Mouse (Mus musculus) left cerebral cortex, adult 2 months (tissue): ENCODE results near the gene Ipo8. TPM values are rescaled to one million over a fixed set of nuclear protein-coding genes. Genes with fewer than 3 reads are reported as not detected.
A peak's percentile ranks its signal among the peaks of the same experiment; 100 is the strongest.

Experiments used
- DNase-seq, 2 experiments: peaks; one replicate each; pipeline ENCODE4 v3.0.0; 2021 to 2022; ENCODE audit warnings: low spot score in 2 of 2, mixed read lengths in 1 of 2; ENCODE audit errors: extremely low spot score in 1 of 2
- H3K27ac ChIP-seq: fragments of 200-600 bp; 2 replicates; pipeline ENCODE4 v1.8.1; 2022
- H3K4me3 ChIP-seq: fragments of 200-600 bp; 2 replicates; pipeline ENCODE4 v1.8.1; 2022
- CTCF ChIP-seq: fragments of 200-600 bp; IDR thresholded peaks from 2 replicates; pipeline ENCODE4 v1.8.1; 2022; ENCODE audit warnings: antibody characterized with exemption, mild to moderate bottlenecking, moderate library complexity
- intact Hi-C: fragments of 180-260 bp; cut with DNase I; formaldehyde crosslinking; loops from one replicate; pipeline ENCODE4 v1.15.1; 2025
- long read RNA-seq, 2 experiments: library from polyadenylated mRNA; stranded (forward); transcript quantifications; one replicate each; pipeline ENCODE4 v2.0.0; 2021; ENCODE audit warnings: borderline mapping rate in 2 of 2
- total RNA-seq, 2 experiments: library from RNA; stranded (reverse); gene quantifications; 2 replicates each; pipeline ENCODE4 v1.2.3; 2021

Ipo8 gene
- 10 to 100 TPM; 47.7 to 47.9 TPM for total RNA-seq
- long read RNA-seq, experiment 1, full-length matches to known transcripts = 25 of 43 reads
- long read RNA-seq, experiment 1, partial matches to known transcripts = 8 of 43 reads
- long read RNA-seq, experiment 1, other reads (novel, unspliced or antisense) = 10 of 43 reads
- long read RNA-seq, experiment 2, full-length matches to known transcripts = 20 of 38 reads
- long read RNA-seq, experiment 2, partial matches to known transcripts = 6 of 38 reads
- long read RNA-seq, experiment 2, other reads (novel, unspliced or antisense) = 12 of 38 reads

DNA sequence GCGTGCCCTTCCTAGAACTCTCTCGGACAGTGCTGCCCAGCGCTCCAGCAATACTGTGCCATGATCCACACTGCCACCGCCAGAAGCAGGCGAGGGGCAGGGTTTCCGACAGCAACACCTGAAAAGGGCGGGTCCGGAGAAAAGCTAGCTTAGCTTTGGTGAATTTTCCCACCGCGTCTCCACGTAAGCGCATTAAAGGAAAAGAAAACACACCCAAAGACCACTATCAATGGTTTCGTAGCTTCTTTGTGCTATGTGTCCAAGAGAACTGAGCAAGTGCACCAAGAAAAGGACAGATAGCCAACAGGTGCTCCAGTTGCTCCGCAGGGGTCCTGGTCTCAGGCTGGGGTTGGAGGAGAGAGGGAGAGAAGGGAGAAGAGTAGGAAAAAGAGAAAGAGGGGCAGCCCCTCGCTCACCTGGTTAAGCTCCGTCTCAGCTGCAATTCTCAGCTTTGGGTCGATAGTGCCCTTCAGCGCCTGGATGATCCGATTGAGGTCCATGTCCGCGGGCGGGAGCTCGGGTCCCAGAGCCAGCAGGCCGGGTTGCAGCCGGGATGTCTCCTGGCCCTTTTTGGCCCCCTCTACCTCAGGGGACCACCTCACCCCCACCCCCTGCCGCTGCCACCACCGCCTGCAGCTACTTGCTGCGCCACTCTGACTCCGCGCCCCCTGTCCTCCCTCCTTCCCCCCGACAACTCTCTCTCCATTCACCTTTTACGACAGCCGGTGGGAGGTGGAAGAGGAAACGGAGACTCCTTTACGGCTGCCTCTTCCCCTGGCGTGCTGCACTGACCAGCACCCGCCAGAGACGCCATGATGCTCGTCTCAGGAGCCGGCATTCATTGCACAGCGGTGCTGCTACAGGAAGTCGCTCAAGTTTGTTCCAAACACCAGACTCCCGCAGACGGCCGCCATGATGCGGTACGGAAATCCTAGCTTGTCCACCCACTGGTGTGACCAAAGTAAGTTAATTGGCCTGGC is at the start of gene Ipo8:
Ipo8 (minus strand) TSS at position 720 of the 980 bp plus-strand sequence.
- TF ChIP-seq CTCF = peak; percentile 4
- intact Hi-C loops = loop anchor here (1.0 to 5.0 kb wide), 3 partner anchors 65 to 618 kb away; partner anchors contain the start of genes Caprin2, Dennd5b and Ergic2
- peak; percentile 91 to 93 for DNase-seq
- peak within 1 kb of the TSS; percentile 97 for H3K4me3 ChIP-seq
- H3K27ac ChIP-seq = peak within 1 kb of the TSS; percentile 76

DNA sequence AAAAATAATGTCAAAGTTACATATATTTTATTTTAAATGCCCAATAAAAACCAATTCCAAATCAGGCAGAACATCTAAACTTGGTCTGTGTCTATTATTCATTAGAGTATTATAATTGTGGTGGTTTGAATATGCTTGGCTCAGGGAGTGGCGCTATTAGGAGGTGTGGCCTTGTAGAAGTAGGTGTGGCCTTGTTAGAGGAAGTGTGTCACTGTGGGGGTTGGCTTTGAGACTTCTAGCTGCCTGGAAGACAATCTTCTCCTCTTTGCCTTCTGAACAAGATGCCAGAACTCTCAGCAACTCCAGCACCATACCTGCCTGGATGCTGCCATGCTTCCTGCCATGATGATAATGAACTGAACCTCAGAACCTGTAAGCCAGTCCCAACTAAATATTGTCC is 42.6 kb upstream of the Ipo8 start:
- TF ChIP-seq CTCF = no peak
- no peak overlapping the region for H3K4me3 ChIP-seq

DNA sequence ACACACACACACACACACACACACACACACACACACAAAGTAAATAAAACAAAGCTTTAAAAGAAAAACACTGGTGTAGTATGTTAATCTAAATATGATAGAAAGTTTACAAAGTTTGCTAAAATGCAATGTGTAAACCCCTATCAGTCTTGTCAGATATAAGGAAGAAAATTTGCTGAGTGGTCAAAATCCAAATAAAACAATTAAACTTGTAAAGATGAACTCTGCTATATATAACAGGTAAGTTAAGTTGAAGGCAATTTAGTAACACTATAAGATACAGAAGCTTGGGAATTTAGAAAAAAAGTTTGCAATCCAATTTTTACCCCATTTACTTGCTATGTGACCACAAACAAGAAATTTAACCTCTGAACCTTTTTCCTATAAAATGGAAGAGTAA is 14.4 kb upstream of the Ipo8 start:
- DNase-seq = no peak
- TF ChIP-seq CTCF = no peak
- intact Hi-C loops = no loop called here
- Histone ChIP-seq H3K27ac (no peak overlapping the region), H3K4me3 (no peak overlapping the region)

More for the DNA sequence above, 42.6 kb upstream of the Ipo8 start:
- intact Hi-C loops = no loop called here
- no peak for DNase-seq
- H3K27ac ChIP-seq = no peak overlapping the region

DNA sequence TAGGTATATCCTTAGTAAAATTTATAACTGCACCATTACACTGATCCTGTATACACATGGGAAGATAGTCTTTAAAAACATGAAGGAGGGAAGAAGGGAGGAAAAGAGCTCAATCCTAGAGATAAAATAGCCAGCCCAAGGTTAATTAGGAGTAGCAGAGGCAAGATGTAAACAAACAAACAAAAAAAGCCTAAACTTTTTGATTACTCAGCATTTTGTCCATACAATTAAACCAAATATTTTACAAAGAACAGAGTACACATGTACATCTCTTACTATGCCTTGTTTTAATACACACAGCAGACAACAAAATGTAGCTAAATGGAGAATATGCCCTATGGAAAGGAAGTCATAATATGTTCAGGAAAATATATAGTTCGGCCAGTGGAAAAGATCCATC is 10.5 kb upstream of the Ipo8 start:
- TF ChIP-seq CTCF = no peak
- Histone ChIP-seq H3K4me3 (no peak overlapping the region), H3K27ac (no peak overlapping the region)
- DNase-seq = no peak
- intact Hi-C loops = no loop called here

DNA sequence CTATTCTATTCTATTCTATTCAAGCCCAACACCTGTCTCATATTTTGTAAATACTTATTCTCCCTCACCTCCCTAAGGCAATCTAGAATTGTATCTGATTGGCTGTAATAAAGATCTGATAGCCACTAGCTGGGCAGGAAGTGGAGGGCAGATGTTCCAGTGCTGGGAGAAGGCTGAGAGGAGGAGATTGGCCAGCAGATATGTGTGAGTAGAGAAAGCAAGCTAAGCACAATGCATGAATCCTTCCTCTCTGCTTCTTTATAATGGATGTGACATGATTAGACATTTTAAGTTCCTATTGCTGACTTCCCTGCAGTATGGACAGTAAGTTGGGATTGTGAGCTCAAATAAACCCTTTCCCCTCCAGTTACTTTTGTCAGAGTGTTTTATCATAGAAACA is 7.2 kb upstream of the Ipo8 start:
- Histone ChIP-seq H3K27ac (no peak overlapping the region), H3K4me3 (no peak overlapping the region)
- no peak for DNase-seq
- TF ChIP-seq CTCF = no peak
- intact Hi-C loops = no loop called here

DNA sequence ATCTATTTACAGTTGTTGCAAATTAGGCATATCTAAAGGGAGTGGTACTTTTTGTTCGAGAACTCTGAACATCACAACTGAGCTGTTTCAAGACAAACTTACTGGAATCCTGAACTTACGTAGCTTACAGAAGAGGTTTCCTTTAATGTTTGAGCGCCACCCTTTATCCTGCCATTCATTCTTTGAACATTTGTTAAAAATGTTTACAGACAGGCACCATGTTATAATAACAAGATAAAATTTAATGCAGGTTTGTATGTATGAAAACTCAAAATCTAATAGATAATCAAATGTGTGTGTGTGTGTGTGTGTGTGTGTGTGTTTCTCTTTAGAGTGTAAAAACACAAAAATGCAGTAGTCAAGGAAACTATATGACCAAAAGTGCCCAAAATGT is 458 bp upstream of the Ipo8 start:
- Histone ChIP-seq H3K4me3 (peak overlapping the region; percentile 97), H3K27ac (0 out of 2 replicates have a peak overlapping the region, but pooled peaks have one; percentile 38)
- DNase-seq = no peak
- TF ChIP-seq CTCF = no peak
- intact Hi-C loops = loop anchor here (1.0 to 5.0 kb wide), 3 partner anchors 65 to 619 kb away; partner anchors contain the start of genes Caprin2, Dennd5b and Ergic2

DNA sequence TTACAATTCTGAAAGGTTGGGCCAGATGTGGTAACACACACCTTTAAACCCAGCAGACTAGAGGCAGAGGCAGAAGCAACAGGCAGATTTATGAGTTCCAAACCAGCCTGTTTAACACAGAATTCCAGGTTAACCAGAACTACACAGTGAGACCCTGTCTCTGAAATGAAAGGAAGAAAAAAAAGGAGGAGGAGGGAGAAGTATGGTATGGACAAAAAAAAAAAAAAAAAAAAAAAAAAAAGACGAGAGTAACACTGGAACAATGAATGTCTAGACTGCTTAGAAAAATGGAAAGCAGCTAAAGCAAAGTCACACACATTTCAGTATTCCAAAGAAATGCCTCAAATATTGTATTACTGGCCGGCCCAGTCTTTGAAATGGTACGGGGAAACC is 916 bp downstream of the Ipo8 start:
- DNase-seq = no peak
- intact Hi-C loops = loop anchor here (2.0 to 5.0 kb wide), 2 partner anchors 272 to 618 kb away; partner anchors contain the start of genes Dennd5b and Ergic2
- Histone ChIP-seq H3K27ac (no peak overlapping the region), H3K4me3 (peak overlapping the region; percentile 97)
- no peak for TF ChIP-seq CTCF

DNA sequence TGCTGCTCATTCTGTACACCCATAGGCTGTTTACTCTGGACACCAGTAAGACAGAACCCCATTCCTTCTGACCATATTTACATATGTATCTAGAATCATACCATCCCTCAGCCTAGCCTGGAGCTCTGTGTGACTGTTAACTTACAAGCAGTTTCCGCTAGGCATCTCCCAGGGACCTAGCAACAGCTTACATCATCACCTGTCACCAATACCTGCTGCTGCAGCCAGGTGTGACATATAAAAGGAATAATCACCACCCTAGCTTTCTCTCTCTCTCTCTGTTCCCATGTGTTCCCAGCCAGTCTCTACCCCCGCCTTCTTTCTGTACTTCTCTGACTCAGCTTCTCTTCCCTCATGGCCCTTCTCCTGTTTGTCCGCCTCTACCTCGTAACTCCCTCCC is 5.1 kb downstream of the Ipo8 start:
- Histone ChIP-seq H3K4me3 (no peak overlapping the region), H3K27ac (no peak overlapping the region)
- intact Hi-C loops = no loop called here
- DNase-seq = no peak
- no peak for TF ChIP-seq CTCF

DNA sequence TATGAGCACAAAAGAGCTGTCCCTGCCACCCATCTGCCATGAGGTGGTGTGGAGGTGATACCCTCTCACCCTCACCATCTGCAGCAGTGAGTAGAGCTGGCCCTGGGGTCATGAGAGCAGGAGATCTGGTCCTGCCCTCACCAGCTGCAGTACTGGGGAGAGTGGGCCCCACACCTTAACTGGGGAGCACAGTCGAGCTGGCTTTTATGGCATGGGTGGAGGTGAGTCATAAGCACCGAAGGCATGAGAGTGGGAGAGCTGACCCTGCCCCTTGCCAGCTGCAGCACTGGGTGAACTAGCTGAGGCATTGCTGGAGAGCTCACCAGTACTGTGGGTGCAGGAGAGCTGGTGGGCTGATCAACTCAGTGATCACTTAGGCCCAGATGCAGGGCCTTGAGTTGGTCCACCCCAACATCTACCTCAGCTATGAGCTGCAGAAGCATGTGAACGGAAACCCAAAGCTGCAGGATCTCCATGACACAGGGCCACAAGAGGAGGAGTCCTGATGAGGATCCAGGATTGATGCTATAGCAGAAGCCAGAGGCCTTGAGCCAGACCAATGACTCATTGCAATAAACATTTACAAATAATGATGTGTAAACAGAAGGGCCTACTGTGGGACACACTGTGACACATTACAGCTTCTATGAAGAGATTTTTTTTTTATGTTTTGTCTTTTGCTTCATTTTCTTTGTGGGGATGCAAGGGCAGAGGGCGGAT is 12.5 kb downstream of the Ipo8 start:
- intact Hi-C loops = loop anchor here (10.0 kb wide), 1 partner anchor 186 kb away; no protein-coding TSS in a partner anchor
- Histone ChIP-seq H3K4me3 (no peak overlapping the region), H3K27ac (no peak overlapping the region)
- TF ChIP-seq CTCF = no peak
- DNase-seq = no peak

DNA sequence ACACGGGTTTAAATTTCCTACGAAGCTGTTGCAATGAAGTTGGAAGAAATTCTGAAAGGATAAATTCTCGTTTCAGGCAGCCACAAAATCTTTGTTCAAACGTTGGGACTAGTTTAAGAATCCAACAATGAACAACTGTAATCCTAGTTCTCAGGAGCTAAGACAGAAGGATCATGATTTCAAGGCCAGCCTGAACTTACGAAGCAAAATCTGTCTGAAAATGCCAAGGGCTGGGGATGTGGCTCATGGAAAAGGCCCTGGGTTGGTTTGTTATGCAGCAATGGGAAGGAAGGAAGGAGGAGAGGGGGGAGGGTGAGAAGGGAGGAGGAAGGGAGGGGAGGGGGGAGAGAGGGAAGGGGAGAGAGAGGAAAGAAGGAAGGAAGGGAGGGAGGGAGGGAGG is 14.5 kb downstream of the Ipo8 start:
- intact Hi-C loops = loop anchor here (10.0 kb wide), 1 partner anchor 188 kb away; no protein-coding TSS in a partner anchor
- DNase-seq = no peak
- H3K4me3 ChIP-seq = no peak overlapping the region
- TF ChIP-seq CTCF = no peak
- no peak overlapping the region for H3K27ac ChIP-seq

DNA sequence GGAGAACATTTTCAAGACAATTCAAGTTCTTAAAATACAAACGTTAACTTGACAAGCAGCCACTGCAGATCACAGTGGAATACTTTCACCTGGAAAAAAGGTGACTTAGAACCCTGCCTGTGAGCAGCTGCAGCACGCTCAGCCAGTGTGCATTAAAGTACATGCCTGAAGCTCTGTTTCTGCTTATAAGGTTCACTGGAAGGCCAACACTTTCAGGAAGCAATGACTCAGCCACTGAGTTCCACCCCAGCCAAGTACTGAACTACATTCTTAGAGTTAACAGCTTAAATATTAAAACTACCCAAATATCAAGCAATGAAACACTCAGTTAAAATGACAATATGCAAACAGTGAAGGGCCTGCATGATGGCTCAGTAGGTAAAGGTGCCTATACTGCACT is 20.1 kb downstream of the Ipo8 start:
- no peak for DNase-seq
- TF ChIP-seq CTCF = no peak
- intact Hi-C loops = loop anchor here (10.0 kb wide), 1 partner anchor 194 kb away; no protein-coding TSS in a partner anchor
- H3K27ac ChIP-seq = no peak overlapping the region
- no peak overlapping the region for H3K4me3 ChIP-seq
